Mouse (Mus musculus) liver, postnatal 0 days (tissue): ENCODE data around the gene Gm36028.

Source experiments
- CTCF ChIP-seq: sonication (generic); IDR thresholded peaks from 2 replicates; pipeline ENCODE4 v1.5.1; 2016; ENCODE audit warnings: antibody characterized with exemption, low read depth
- EP300 ChIP-seq: IDR thresholded peaks from 2 replicates; pipeline ENCODE4 v1.6.1; 2016; ENCODE audit warnings: antibody characterized with exemption, low read depth, mild to moderate bottlenecking

- TF ChIP-seq EP300 (no peak), CTCF (no peak)
Observed at GRCm38 (mm10) chr16:37881168-37881567, 20.2 kb upstream of the Gm36028 start.
